Mouse (Mus musculus): ENCODE results near the gene Cdkl4. TPM values are rescaled to one million over a fixed set of nuclear protein-coding genes. Genes with fewer than 3 reads are reported as not detected.

Gene Cdkl4
- polyA plus RNA-seq, 1 experiment from 2014 or later: 0.45 TPM

DNA sequence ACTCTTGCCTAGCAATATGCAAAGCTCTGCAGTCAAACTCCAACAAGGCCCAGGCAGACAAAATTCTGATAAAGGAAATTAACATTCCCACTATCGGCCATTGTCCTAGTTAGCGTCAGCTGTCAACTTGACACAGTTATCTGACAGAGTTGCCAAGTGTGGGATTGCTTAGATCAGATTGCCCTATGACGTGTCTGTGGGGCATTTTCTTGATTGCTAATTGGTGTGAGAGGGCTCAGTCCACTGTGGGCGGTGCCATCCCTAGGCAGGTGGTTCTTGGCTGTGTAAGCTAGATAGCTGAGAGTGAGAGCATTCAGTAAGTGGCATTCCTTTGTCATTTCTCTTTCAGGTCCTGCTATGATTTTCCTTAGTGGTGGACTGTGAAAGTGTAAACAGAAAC lies 72.3 kb downstream of the Cdkl4 start:
- 84% methylated on average over 4 of the region's 4 CpGs for WGBS
- Histone ChIP-seq H3K4me3 (replicated peaks) (no peak overlapping the region), H3K9ac (no peak overlapping the region), H3K36me3 (no peaks in the 10 kb centered on the region), H3K9me3 (no peaks in the 10 kb centered on the region), H3K27ac (no peak overlapping the region), H3K4me1 (replicated peaks) (no peaks in the 10 kb centered on the region), H3K27me3 (replicated peaks) (no peaks in the 10 kb centered on the region), H3K4me2 (replicated peaks) (no peak overlapping the region)
- ATAC-seq: no peak

DNA sequence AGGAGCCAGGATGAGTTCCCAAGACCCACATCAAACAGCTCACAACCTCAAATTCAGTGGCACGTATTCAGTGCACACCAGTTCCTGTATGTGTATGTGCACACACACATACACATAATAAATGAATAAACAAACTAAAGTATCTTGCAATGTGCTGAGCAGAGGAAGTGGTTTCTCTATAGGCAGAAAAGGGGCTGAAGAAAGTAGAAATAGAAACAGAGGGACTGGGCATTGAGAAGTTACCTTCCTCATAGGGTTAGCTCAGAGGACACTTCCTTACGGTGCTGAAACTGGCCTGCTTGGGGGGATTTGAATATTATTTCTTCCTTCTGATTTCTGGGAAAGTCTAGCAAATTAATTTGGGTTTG lies 75.8 kb downstream of the Cdkl4 start:
- WGBS: 67% methylated on average over 2 of the region's 2 CpGs
- ATAC-seq: no peak

DNA sequence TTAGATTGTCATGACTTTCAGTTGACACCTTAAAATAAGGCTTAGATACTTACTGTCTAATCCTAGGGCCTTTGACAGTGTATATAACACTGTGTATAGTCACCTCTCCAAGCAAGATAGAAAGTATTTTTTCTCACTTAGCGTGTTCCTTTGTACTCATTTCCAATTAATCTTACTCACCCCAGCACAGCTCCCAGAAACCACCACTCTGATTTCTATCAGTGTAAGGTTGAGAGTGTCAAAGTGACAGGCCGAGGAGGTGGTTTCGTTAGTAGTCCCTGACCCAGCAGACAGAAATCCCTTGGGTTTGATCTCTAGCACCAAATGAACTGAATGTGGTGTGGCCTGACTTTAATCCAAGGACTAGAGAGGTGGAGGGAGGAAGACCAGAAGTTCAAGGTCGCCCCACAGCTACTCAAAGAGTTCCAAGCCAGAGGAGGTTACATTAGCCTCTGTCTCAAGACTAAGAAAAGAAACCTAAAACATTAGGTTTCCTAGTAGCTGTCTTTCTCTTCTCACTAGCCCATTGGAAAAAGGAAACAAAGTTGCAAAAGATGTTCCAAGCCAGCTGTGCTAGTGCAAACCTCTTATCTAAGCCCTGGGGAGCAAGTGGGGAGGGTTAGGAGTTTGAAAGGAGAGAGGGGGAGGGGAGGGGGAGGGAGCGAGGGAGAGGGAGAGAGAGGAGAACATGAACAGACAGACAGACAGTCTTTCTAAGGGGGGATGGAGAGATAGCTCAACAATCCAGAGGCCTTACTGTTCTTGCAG lies 76.4 kb downstream of the Cdkl4 start:
- no peak for ATAC-seq
- no peaks in the 10 kb centered on the region for H3K27me3 ChIP-seq (replicated peaks)
- H3K4me1 ChIP-seq (replicated peaks): no peaks in the 10 kb centered on the region
- 68% methylated on average over 5 of the region's 5 CpGs for WGBS
- H3K27ac ChIP-seq: no peak overlapping the region
- no peak overlapping the region for H3K4me2 ChIP-seq (replicated peaks)
- H3K36me3 ChIP-seq: no peaks in the 10 kb centered on the region
- no peak overlapping the region for H3K4me3 ChIP-seq (replicated peaks)
- no peaks in the 10 kb centered on the region for H3K9me3 ChIP-seq
- H3K9ac ChIP-seq: no peak overlapping the region

More for the DNA sequence above, 75.8 kb downstream of the Cdkl4 start:
- no peaks in the 10 kb centered on the region for H3K9me3 ChIP-seq
- H3K27me3 ChIP-seq (replicated peaks): no peaks in the 10 kb centered on the region
- H3K4me1 ChIP-seq (replicated peaks): no peaks in the 10 kb centered on the region
- H3K4me3 ChIP-seq (replicated peaks): no peak overlapping the region
- H3K4me2 ChIP-seq (replicated peaks): no peak overlapping the region
- H3K27ac ChIP-seq: no peak overlapping the region
- no peak overlapping the region for H3K9ac ChIP-seq
- no peaks in the 10 kb centered on the region for H3K36me3 ChIP-seq

DNA sequence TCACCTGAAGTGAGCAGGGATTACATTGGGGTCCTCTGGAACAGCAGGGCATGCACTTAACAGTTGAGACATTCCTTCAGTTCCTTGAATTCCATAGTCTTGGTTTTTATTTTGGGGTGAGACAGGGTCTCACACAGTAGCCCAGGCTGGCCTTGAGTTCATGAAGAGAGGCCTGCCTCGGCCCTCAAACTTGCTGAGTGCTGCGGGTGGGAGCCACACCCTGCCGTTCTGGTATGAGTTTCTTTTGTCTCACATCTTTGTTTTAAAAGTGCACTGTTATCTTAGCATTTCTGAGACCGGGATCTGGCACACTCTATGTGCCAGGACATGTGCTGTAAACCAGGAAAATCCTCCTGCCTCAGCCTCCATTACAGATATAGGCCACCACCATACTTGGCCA lies 77.6 kb downstream of the Cdkl4 start:
- Histone ChIP-seq H3K4me2 (replicated peaks) (no peak overlapping the region), H3K9ac (no peak overlapping the region), H3K36me3 (no peaks in the 10 kb centered on the region), H3K27ac (no peak overlapping the region), H3K4me1 (replicated peaks) (no peaks in the 10 kb centered on the region), H3K27me3 (replicated peaks) (no peaks in the 10 kb centered on the region), H3K9me3 (no peaks in the 10 kb centered on the region), H3K4me3 (replicated peaks) (no peak overlapping the region)
- WGBS: 76% methylated on average over 4 of the region's 4 CpGs
- no peak for ATAC-seq

DNA sequence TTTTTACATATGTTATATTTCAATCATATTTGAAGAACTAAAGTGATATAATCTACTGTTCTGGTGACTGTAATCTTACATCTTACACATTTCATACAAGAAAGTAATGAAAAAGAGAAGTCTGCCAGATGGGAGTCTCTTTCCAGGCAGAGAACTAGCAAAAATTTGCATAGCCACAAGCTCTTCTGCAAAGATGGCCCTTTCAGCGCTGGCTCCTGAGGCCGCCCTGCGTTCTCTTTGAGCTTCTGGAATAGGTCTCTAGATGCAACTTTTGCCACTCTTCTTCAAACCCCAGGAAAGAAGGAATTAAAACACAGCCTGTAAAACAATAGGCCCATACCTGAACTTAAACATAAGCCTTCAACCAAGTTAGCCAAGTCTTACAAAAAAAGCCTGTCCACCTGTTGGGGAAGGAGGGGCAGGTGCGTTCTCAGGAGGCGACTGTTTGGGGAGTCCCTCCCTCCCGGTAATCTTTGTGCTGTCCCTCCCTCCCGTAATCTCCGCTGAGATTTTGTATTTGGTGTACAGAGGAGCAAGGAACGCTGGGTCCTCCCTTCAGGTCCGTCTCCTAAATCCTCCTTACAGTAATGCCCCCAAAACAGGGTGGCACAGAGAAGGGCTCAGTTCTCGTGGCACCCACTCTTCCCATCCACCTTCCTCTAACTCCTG lies 78.9 kb downstream of the Cdkl4 start:
- Histone ChIP-seq H3K4me1 (replicated peaks) (no peaks in the 10 kb centered on the region), H3K27ac (no peak overlapping the region), H3K36me3 (no peaks in the 10 kb centered on the region), H3K9ac (no peak overlapping the region), H3K9me3 (no peaks in the 10 kb centered on the region), H3K4me3 (replicated peaks) (no peak overlapping the region), H3K4me2 (replicated peaks) (no peak overlapping the region), H3K27me3 (replicated peaks) (no peaks in the 10 kb centered on the region)
- 63% methylated on average over 11 of the region's 11 CpGs for WGBS
- ATAC-seq: no peak

DNA sequence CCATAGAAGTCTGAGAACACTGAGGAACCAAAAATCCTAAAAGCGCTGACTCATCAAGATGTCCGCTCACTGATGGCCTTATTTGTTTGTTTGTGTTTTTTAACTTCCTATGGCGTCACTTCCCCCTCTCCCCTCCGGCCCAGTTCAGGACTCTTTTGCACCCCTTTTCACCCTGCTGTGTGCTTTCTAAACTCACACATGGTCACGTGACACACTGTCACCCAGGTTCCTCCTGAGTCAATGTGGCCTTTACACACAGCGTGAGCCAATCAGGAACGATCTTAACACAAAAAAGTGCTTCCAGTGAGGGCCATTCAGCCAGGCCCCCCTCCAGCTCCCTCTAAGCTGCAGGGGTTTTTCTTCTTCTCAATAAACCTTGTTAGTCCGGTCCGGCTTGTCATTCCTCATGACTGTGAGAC lies 80.4 kb downstream of the Cdkl4 start:
- WGBS: 75% methylated on average over 9 of the region's 9 CpGs
- no peaks in the 10 kb centered on the region for H3K4me1 ChIP-seq (replicated peaks)
- no peaks in the 10 kb centered on the region for H3K27me3 ChIP-seq (replicated peaks)
- H3K4me3 ChIP-seq (replicated peaks): no peak overlapping the region
- H3K4me2 ChIP-seq (replicated peaks): no peak overlapping the region
- no peaks in the 10 kb centered on the region for H3K9me3 ChIP-seq
- H3K36me3 ChIP-seq: no peaks in the 10 kb centered on the region
- no peak overlapping the region for H3K27ac ChIP-seq
- no peak overlapping the region for H3K9ac ChIP-seq
- ATAC-seq: no peak

DNA sequence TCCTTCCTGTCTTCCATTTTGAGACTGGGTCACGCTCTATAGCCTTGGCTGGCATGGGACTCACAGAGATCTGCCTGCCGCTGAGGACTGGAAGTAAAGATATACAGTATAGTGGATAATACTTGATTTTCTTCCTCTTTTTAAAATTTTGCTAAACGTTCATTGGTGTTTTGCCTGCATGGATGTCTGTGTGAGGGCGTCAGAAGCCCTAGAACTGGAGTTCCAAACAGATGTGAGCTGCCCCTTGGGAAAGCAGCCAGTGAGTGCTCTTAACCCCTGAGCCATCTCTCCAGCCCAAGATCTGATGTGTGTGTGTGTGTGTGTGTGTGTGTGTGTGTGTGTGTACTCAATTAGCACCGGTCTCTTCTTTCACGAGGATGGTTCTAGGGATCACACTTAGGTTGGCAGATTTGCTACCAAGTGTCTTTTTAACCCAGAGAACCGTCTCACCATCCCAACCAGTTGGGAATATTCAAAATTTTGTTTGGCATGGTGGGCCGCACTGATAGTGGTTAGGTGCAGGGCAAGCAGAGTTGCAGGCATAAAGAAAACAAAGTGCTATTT lies 80.9 kb downstream of the Cdkl4 start:
- 82% methylated on average over 8 of the region's 8 CpGs for WGBS
- H3K4me2 ChIP-seq (replicated peaks): no peak overlapping the region
- no peak for ATAC-seq

DNA sequence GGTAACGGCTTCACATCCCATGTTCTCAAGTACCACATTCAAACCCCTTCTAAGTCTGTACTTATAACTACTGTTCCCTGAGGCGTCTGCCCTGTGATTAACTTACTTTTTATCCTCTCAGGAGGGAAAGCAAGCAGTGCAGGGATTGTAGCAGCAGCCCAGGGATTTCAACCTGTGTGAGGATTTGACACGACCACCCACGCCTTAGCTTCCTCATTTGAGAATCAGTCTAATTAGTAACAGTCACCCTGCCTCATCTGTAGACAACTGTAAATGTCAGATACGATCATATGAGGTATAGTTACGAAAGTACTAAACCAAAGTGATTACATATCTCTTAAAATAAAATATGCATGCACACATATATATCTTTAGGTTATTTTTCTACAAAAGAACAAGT lies 81.4 kb downstream of the Cdkl4 start:
- H3K4me2 ChIP-seq (replicated peaks): no peak overlapping the region
- ATAC-seq: no peak
- H3K9ac ChIP-seq: no peak overlapping the region
- H3K4me3 ChIP-seq (replicated peaks): no peak overlapping the region
- H3K36me3 ChIP-seq: no peaks in the 10 kb centered on the region
- H3K9me3 ChIP-seq: no peaks in the 10 kb centered on the region
- H3K4me1 ChIP-seq (replicated peaks): no peaks in the 10 kb centered on the region
- no peak overlapping the region for H3K27ac ChIP-seq
- no peaks in the 10 kb centered on the region for H3K27me3 ChIP-seq (replicated peaks)
- WGBS: 84% methylated on average over 6 of the region's 6 CpGs

More for the DNA sequence above, 80.9 kb downstream of the Cdkl4 start:
- Histone ChIP-seq H3K9me3 (no peaks in the 10 kb centered on the region), H3K27ac (no peak overlapping the region), H3K4me1 (replicated peaks) (no peaks in the 10 kb centered on the region), H3K27me3 (replicated peaks) (no peaks in the 10 kb centered on the region), H3K4me3 (replicated peaks) (no peak overlapping the region), H3K9ac (no peak overlapping the region), H3K36me3 (no peaks in the 10 kb centered on the region)

DNA sequence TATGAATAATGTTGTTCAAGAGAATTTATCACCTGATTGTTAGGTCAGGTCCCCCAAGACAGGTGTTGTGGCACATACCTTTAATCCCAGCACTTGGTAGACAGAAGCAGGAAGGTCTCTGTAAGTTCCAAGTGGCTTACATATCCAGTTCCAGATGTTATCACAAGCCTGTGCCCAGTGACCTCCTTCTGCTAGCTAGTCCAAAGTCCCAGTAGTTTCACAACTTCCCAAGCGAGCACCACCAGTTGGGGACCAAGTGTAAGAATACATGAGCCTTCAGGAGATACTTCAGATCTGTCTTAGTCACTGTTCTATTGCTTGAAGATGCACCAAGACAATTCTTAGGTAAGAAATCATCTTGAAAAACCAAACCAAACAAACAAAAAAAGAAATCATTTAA lies 83.7 kb downstream of the Cdkl4 start:
- ATAC-seq: no peak
- Histone ChIP-seq H3K27ac (no peak overlapping the region), H3K27me3 (replicated peaks) (no peaks in the 10 kb centered on the region), H3K9ac (no peak overlapping the region), H3K4me1 (replicated peaks) (no peaks in the 10 kb centered on the region), H3K9me3 (no peaks in the 10 kb centered on the region), H3K4me3 (replicated peaks) (no peak overlapping the region), H3K4me2 (replicated peaks) (no peak overlapping the region), H3K36me3 (no peaks in the 10 kb centered on the region)
- WGBS: 70% methylated on average over 1 of the region's 1 CpGs

DNA sequence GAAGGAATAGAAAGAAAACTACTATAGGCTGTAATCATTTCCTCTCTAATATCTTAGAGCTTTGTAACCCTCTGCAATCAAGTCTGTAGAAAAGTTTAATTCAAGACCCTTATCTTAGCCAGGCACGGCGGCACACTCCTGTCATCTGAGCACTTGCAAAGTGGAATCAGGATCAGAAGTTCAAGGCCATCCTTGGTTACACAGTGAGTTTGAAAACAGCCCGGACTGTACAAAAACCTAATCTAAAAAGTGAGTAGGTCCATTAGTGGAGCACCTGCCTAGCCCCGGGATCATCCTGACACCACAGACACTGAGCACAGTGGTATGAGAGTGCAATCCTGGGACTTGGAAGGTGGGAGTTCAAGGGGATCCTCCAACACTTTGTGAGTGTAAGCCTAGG lies 84.8 kb downstream of the Cdkl4 start:
- no peaks in the 10 kb centered on the region for H3K36me3 ChIP-seq
- H3K27me3 ChIP-seq (replicated peaks): no peaks in the 10 kb centered on the region
- no peak overlapping the region for H3K4me3 ChIP-seq (replicated peaks)
- H3K9ac ChIP-seq: no peak overlapping the region
- WGBS: 68% methylated on average over 4 of the region's 4 CpGs
- ATAC-seq: no peak; the same call in 1 of the 2 replicates
- no peak overlapping the region for H3K27ac ChIP-seq
- H3K9me3 ChIP-seq: no peaks in the 10 kb centered on the region
- H3K4me2 ChIP-seq (replicated peaks): no peak overlapping the region
- H3K4me1 ChIP-seq (replicated peaks): no peaks in the 10 kb centered on the region

DNA sequence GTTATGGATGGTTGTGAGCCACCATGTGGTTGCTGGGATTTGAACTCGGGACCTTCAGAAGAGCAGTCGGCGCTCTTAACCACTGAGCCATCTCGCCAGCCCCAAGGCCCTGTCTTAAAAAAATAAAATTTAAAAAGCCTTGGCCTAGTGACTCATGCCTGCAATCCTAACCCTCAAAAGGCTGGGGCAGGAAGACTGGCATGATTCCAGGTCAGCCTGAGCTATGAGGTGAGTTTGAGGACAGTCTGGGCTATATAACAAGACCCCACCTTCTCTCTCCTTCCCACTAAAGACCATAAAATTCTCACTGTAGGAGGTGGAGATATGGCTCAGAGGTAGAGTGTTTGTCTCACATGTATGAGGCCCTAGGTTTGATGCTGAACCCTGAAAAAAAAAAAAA lies 85.3 kb downstream of the Cdkl4 start:
- peak; percentile 83 for ATAC-seq

DNA sequence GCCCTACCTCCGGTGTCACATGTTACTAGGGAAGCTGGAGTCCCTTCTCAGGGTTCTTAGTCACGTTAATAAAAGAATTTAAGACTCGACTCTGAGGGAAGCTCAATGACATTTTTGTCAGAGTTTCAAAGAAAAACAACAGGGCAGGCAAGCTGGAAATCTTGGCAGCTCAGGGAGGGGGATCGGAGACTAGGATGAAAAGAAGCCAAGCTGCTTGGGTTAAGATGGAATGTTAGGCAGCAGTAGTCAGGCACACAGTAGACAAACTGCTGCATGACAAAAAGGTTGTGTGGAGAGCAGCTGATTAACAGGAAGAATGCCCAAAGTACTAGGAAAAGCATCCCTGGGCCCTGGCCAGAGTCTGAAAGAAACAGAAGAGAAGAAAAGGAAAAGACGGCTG lies 87.4 kb downstream of the Cdkl4 start:
- no peak for ATAC-seq

More for the DNA sequence above, 85.3 kb downstream of the Cdkl4 start:
- Histone ChIP-seq H3K9ac (no peak overlapping the region), H3K27me3 (replicated peaks) (no peaks in the 10 kb centered on the region), H3K36me3 (no peaks in the 10 kb centered on the region), H3K4me1 (replicated peaks) (no peaks in the 10 kb centered on the region), H3K4me3 (replicated peaks) (no peak overlapping the region), H3K27ac (no peak overlapping the region), H3K9me3 (no peaks in the 10 kb centered on the region), H3K4me2 (replicated peaks) (no peak overlapping the region)
- 86% methylated on average over 4 of the region's 4 CpGs for WGBS

DNA sequence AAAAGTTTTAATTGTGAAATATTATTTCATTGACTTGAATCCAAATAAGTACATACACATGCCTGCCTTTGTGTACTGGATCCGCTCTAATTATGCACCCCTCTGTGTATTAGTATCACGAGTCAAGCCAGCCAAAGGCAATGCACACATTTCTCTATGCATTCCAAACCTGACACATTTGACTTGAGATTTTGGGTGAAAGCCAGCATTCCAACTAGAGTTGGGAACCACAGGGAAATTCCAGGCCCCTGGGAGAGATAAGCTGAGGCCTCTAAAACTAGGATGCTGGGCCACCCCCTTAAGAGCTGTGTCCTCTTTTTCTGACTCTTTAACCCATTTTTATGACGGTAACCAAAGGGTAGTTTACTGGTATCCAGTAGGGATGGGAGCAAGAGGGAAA lies 88.7 kb downstream of the Cdkl4 start:
- H3K27ac ChIP-seq: no peak overlapping the region
- no peaks in the 10 kb centered on the region for H3K9me3 ChIP-seq
- H3K9ac ChIP-seq: no peak overlapping the region
- WGBS: 63% methylated on average over 3 of the region's 3 CpGs
- H3K27me3 ChIP-seq (replicated peaks): no peaks in the 10 kb centered on the region
- H3K4me3 ChIP-seq (replicated peaks): no peak overlapping the region
- no peak for ATAC-seq
- H3K36me3 ChIP-seq: no peaks in the 10 kb centered on the region
- H3K4me1 ChIP-seq (replicated peaks): no peaks in the 10 kb centered on the region
- H3K4me2 ChIP-seq (replicated peaks): no peak overlapping the region

More for the DNA sequence above, 87.4 kb downstream of the Cdkl4 start:
- Histone ChIP-seq H3K4me1 (replicated peaks) (no peaks in the 10 kb centered on the region), H3K9me3 (no peaks in the 10 kb centered on the region), H3K36me3 (no peaks in the 10 kb centered on the region), H3K4me3 (replicated peaks) (no peak overlapping the region), H3K9ac (no peak overlapping the region), H3K4me2 (replicated peaks) (no peak overlapping the region), H3K27ac (no peak overlapping the region), H3K27me3 (replicated peaks) (no peaks in the 10 kb centered on the region)
- 68% methylated on average over 5 of the region's 5 CpGs for WGBS

All from intestine, embryonic 15.5 days (tissue).